Mouse (Mus musculus): ENCODE measurements around the gene Pkp1. TPM values are rescaled to one million over a fixed set of nuclear protein-coding genes. Genes with fewer than 3 reads are reported as not detected.
A peak's percentile ranks its signal among the peaks of the same experiment; 100 is the strongest.

Pkp1 gene
- polyA plus RNA-seq, 1 experiment from 2014 or later = 0.10 TPM

GRCm38 (mm10) chr1:135847611-135848351, 71.2 kb downstream of the Pkp1 start:
- DNase-seq (ENCODE audit: low spot score) (no peak), ATAC-seq (replicated peaks; ENCODE audit: low FRiP score) (no peak)
- WGBS = 70% methylated on average over 17 of the region's 17 CpGs
- Histone ChIP-seq H3K27me3 (replicated peaks; ENCODE audit: control insufficient read depth, insufficient read depth, low read length) (no peaks in the 10 kb centered on the region; the same call in 1 of the 2 replicates), H3K36me3 (ENCODE audit: control insufficient read depth, insufficient read depth, low read length) (no peaks in the 10 kb centered on the region), H3K9ac (ENCODE audit: low read depth, low read length) (no peak overlapping the region), H3K4me2 (no peak overlapping the region), H3K4me1 (replicated peaks; ENCODE audit: control insufficient read depth, insufficient read depth, low read length) (peaks cover 21% of the 10 kb centered on the region), H3K9me3 (ENCODE audit: control insufficient read depth, low read length) (no peaks in the 10 kb centered on the region), H3K4me3 (ENCODE audit: low read depth, low read length) (no peak overlapping the region), H3K27ac (ENCODE audit: low read depth, low read length) (no peak overlapping the region)

DNA sequence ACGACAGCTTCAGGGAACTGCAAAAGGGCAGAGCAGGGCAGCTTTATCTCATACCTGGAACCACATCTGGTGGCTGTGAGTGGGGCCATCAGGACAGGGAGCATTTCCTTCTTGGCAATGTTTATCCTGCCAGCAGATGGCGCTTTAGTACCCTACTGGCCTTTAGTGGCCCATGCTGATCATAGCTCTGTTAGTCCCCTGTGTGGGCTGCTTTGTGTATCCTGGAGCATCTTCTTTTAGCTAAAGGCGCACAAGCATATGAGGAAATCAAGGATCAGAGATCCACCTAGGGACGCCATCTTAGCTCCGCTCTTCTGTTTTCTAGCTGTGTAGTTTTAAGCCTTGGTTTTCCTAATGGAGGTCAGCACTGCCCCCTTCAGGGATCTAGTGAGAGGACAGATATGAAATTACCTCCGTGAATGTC, 71.9 kb downstream of the Pkp1 start:
- no peaks in the 10 kb centered on the region for H3K36me3 ChIP-seq (ENCODE audit: control insufficient read depth, insufficient read depth, low read length)
- DNase-seq (ENCODE audit: low spot score) = peak; percentile 52
- ATAC-seq (replicated peaks; ENCODE audit: low FRiP score) = peak; percentile 57; the same call in 1 of the 2 replicates

DNA sequence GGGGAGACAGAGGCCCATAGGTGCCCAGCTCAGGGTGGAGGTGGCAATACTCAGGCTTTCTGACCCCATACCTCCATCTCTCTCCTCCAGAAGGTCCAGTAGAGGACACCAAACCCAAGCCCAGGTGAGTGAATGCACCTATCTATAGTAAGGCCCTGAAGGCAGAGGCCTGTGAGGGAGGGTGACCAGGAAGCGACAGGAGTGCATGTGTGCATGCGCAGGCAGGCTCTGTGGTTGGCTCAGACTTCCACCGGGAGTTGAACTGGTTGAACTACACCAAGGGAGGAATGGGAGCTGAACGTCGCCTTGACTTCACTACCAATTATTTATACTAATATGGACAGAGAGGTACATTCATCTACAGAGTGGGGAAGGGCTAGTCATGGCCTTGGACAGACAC, 72.4 kb downstream of the Pkp1 start:
- Histone ChIP-seq H3K9ac (ENCODE audit: low read depth, low read length) (no peak overlapping the region), H3K9me3 (ENCODE audit: control insufficient read depth, low read length) (no peaks in the 10 kb centered on the region), H3K4me1 (replicated peaks; ENCODE audit: control insufficient read depth, insufficient read depth, low read length) (peaks cover 12% of the 10 kb centered on the region), H3K27ac (ENCODE audit: low read depth, low read length) (no peak overlapping the region), H3K4me3 (ENCODE audit: low read depth, low read length) (no peak overlapping the region), H3K4me2 (no peak overlapping the region), H3K27me3 (replicated peaks; ENCODE audit: control insufficient read depth, insufficient read depth, low read length) (no peaks in the 10 kb centered on the region; the same call in 1 of the 2 replicates), H3K36me3 (ENCODE audit: control insufficient read depth, insufficient read depth, low read length) (no peaks in the 10 kb centered on the region)
- 67% methylated on average over 5 of the region's 5 CpGs for WGBS
- ATAC-seq (replicated peaks; ENCODE audit: low FRiP score) (no peak), DNase-seq (ENCODE audit: low spot score) (no peak)

More for the DNA sequence above, 71.9 kb downstream of the Pkp1 start:
- Histone ChIP-seq H3K4me3 (ENCODE audit: low read depth, low read length) (no peak overlapping the region), H3K27me3 (replicated peaks; ENCODE audit: control insufficient read depth, insufficient read depth, low read length) (no peaks in the 10 kb centered on the region; the same call in 1 of the 2 replicates), H3K27ac (ENCODE audit: low read depth, low read length) (no peak overlapping the region), H3K9ac (ENCODE audit: low read depth, low read length) (no peak overlapping the region), H3K9me3 (ENCODE audit: control insufficient read depth, low read length) (no peaks in the 10 kb centered on the region), H3K4me1 (replicated peaks; ENCODE audit: control insufficient read depth, insufficient read depth, low read length) (peaks cover 16% of the 10 kb centered on the region), H3K4me2 (no peak overlapping the region)
- WGBS = 22% methylated on average over 6 of the region's 6 CpGs

DNA sequence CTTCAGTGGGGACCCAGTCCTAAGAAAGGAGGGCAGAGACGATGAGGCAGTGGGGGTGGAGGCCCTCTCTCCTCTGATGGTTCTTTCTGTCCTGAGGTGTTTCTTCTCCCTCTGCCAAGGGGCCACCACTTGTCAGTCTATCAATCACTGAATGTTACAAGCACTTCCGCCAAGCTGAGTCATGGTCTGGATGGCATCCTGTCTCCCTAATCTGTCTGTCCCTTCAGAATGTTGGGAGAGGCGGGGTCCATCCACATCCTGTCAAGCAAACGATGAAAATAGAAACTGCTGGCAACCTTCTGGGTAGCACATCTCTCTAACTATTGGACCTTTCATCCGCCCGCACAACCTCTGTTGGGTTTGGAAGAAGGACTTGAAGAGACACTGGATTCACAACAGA, 74.5 kb downstream of the Pkp1 start:
- H3K4me2 ChIP-seq = no peak overlapping the region
- H3K9me3 ChIP-seq (ENCODE audit: control insufficient read depth, low read length) = no peaks in the 10 kb centered on the region
- DNase-seq (ENCODE audit: low spot score) (no peak), ATAC-seq (replicated peaks; ENCODE audit: low FRiP score) (no peak)
- H3K36me3 ChIP-seq (ENCODE audit: control insufficient read depth, insufficient read depth, low read length) = no peaks in the 10 kb centered on the region
- H3K27me3 ChIP-seq (replicated peaks; ENCODE audit: control insufficient read depth, insufficient read depth, low read length) = peaks cover 2% of the 10 kb centered on the region; the same call in 1 of the 2 replicates
- H3K4me3 ChIP-seq (ENCODE audit: low read depth, low read length) = no peak overlapping the region
- no peak overlapping the region for H3K9ac ChIP-seq (ENCODE audit: low read depth, low read length)
- WGBS = 34% methylated on average over 6 of the region's 6 CpGs
- peaks cover 5% of the 10 kb centered on the region; the same call in 1 of the 2 replicates for H3K4me1 ChIP-seq (replicated peaks; ENCODE audit: control insufficient read depth, insufficient read depth, low read length)
- H3K27ac ChIP-seq (ENCODE audit: low read depth, low read length) = no peak overlapping the region

DNA sequence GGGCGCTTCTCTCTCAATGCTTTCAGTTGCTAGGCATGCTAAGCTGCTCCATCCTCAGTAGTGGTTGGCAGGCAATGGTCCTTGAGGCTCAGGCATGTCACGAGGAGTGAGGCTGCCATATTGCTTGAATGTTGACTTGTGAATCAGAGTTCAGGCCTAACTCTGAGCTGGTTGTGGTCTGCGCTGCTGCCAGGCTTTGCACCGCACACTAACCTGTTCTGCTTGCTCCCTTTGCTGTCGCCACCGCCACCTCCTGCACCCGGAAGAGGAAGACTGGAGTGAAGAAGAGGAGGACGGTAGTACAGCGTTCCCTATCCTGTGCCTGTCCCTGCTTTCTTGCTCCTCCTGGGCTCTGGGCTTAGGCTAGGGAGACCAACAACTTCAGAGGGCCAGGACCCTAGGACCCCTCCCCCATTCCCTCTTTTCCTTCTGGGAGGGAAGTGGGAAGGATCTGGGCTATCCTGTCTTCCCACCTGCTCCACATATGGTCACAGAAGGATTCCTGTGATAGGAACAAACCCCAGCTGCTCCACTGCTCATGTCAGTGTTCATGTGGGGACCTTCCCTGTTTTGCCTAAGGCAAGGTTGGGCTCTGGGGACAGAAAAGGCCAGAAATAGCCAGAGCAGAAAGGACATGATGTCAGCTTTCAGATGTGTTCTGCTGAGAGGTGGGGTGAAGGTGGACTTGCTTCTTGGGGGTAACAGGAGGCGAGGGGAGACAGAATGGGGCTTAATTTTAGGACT, 75.3 kb downstream of the Pkp1 start:
- Histone ChIP-seq H3K36me3 (ENCODE audit: control insufficient read depth, insufficient read depth, low read length) (no peaks in the 10 kb centered on the region), H3K9me3 (ENCODE audit: control insufficient read depth, low read length) (no peaks in the 10 kb centered on the region), H3K4me3 (ENCODE audit: low read depth, low read length) (no peak overlapping the region), H3K4me1 (replicated peaks; ENCODE audit: control insufficient read depth, insufficient read depth, low read length) (peaks cover 5% of the 10 kb centered on the region; the same call in 1 of the 2 replicates), H3K9ac (ENCODE audit: low read depth, low read length) (no peak overlapping the region), H3K4me2 (no peak overlapping the region), H3K27ac (ENCODE audit: low read depth, low read length) (no peak overlapping the region), H3K27me3 (replicated peaks; ENCODE audit: control insufficient read depth, insufficient read depth, low read length) (peaks cover 2% of the 10 kb centered on the region; the same call in 1 of the 2 replicates)
- 80% methylated on average over 10 of the region's 10 CpGs for WGBS
- DNase-seq (ENCODE audit: low spot score) = no peak
- no peak for ATAC-seq (replicated peaks; ENCODE audit: low FRiP score)

DNA sequence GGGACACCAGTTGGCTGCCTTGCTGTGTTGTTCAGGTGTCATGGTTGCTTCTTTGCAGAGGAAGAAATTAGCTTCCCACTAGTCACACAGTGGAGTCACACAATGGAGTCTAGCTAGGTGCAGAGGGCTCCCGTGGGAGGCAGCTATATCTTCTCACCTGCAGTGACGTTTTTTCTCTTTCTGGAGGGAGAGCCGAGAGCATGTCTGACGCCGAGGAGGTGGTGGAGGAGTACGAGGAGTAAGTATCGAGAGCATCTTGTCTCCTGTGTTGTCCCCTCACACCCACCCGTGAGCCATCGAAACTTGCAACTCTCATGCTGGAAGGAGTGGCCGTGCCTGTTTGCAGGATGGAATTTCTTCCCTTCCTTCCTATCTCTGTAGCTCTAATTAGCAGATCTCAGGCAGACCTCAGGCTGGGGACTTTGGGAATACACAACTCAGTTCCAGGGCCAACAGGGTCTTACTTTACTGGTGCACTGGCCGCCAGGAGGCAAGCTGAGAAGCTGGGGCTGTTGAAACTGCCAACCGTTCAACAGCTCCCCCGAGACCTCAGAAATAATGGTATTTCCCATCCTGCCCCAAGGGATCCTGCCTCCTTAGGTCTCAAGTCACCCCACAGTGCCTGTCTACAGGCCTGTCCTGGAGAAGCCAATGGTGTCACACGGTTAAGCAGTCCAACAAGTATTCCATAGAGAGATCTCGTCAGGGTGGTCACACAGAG, 78.2 kb downstream of the Pkp1 start:
- Histone ChIP-seq H3K36me3 (ENCODE audit: control insufficient read depth, insufficient read depth, low read length) (no peaks in the 10 kb centered on the region), H3K27me3 (replicated peaks; ENCODE audit: control insufficient read depth, insufficient read depth, low read length) (0 out of 2 replicates have a peak, but pooled peaks cover 2% of the 10 kb centered on the region), H3K9me3 (ENCODE audit: control insufficient read depth, low read length) (no peaks in the 10 kb centered on the region), H3K9ac (ENCODE audit: low read depth, low read length) (no peak overlapping the region), H3K27ac (ENCODE audit: low read depth, low read length) (no peak overlapping the region), H3K4me2 (no peak overlapping the region), H3K4me1 (replicated peaks; ENCODE audit: control insufficient read depth, insufficient read depth, low read length) (peaks cover 5% of the 10 kb centered on the region; the same call in 1 of the 2 replicates), H3K4me3 (ENCODE audit: low read depth, low read length) (no peak overlapping the region)
- WGBS = 56% methylated on average over 15 of the region's 15 CpGs
- no peak for ATAC-seq (replicated peaks; ENCODE audit: low FRiP score)
- no peak for DNase-seq (ENCODE audit: low spot score)

- peaks cover under 1% of the 10 kb centered on the region; the same call in 1 of the 2 replicates for H3K4me1 ChIP-seq (replicated peaks; ENCODE audit: control insufficient read depth, insufficient read depth, low read length)
- H3K4me3 ChIP-seq (ENCODE audit: low read depth, low read length) = no peak overlapping the region
- DNase-seq (ENCODE audit: low spot score) = no peak
- no peak overlapping the region for H3K27ac ChIP-seq (ENCODE audit: low read depth, low read length)
- no peak for ATAC-seq (replicated peaks; ENCODE audit: low FRiP score)
- WGBS = 74% methylated on average over 6 of the region's 6 CpGs
- 0 out of 2 replicates have a peak, but pooled peaks cover 2% of the 10 kb centered on the region for H3K27me3 ChIP-seq (replicated peaks; ENCODE audit: control insufficient read depth, insufficient read depth, low read length)
- no peaks in the 10 kb centered on the region for H3K9me3 ChIP-seq (ENCODE audit: control insufficient read depth, low read length)
- no peaks in the 10 kb centered on the region for H3K36me3 ChIP-seq (ENCODE audit: control insufficient read depth, insufficient read depth, low read length)
- no peak overlapping the region for H3K9ac ChIP-seq (ENCODE audit: low read depth, low read length)
- H3K4me2 ChIP-seq = no peak overlapping the region
These were observed 79.9 kb downstream of the Pkp1 start for GRCm38 (mm10) chr1:135839065-135839464.

DNA sequence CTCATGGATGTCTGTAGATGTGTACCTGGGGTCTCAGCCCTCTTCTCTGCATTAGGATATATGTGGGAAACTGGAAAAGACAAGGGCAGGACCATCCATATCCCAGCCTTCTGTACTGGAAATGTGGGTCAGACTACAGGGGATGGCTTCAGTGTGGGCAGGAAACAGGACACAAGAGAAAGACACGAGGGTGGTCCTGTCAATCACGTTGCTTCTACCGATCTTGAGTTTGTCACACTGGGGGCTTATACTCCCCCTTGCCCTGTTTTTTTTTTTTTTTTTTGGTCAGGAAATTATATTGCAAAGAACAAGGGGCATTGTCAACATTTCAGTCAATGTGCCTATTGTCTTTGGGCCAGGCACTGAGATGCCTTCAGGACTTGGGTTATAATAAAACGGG, 80.4 kb downstream of the Pkp1 start:
- DNase-seq (ENCODE audit: low spot score) (no peak), ATAC-seq (replicated peaks; ENCODE audit: low FRiP score) (no peak)
- no peaks in the 10 kb centered on the region for H3K36me3 ChIP-seq (ENCODE audit: control insufficient read depth, insufficient read depth, low read length)
- H3K27me3 ChIP-seq (replicated peaks; ENCODE audit: control insufficient read depth, insufficient read depth, low read length) = 0 out of 2 replicates have a peak, but pooled peaks cover 2% of the 10 kb centered on the region
- H3K9me3 ChIP-seq (ENCODE audit: control insufficient read depth, low read length) = no peaks in the 10 kb centered on the region
- no peak overlapping the region for H3K4me2 ChIP-seq
- H3K9ac ChIP-seq (ENCODE audit: low read depth, low read length) = no peak overlapping the region
- H3K4me3 ChIP-seq (ENCODE audit: low read depth, low read length) = no peak overlapping the region
- no peaks in the 10 kb centered on the region for H3K4me1 ChIP-seq (replicated peaks; ENCODE audit: control insufficient read depth, insufficient read depth, low read length)
- H3K27ac ChIP-seq (ENCODE audit: low read depth, low read length) = no peak overlapping the region
- WGBS = 63% methylated on average over 4 of the region's 4 CpGs

Data from liver, embryonic 11.5 days (tissue).